Mouse (Mus musculus) embryo, embryonic 9.5 days (tissue): ENCODE results near the gene Olfr998.
"Not testable (repeated sequence)": the region's sequence is repeated elsewhere in the genome, so short reads cannot be mapped to it uniquely, and the experiment has no call there.

Source experiments
- DNase-seq: peaks from one replicate; pipeline ENCODE4 v3.0.0-alpha.2; 2017; ENCODE audit errors: extremely low spot score

The Olfr998 gene

GRCm38 (mm10) chr2:85588648-85589047 is at the start of gene Olfr998:
Gene Olfr998 (plus strand): TSS chr2:85588948.
- not testable (repeated sequence) for DNase-seq

GRCm38 (mm10) chr2:85554806-85555205 is 33.9 kb upstream of the Olfr998 start:
- no peak for DNase-seq

GRCm38 (mm10) chr2:85560226-85560625 is 28.5 kb upstream of the Olfr998 start:
- DNase-seq, result no peak

- DNase-seq, result peak; percentile 34
Measured at GRCm38 (mm10) chr2:85561187-85561586, 27.6 kb upstream of the Olfr998 start.

- DNase-seq, result no peak
Measured at GRCm38 (mm10) chr2:85578915-85579314, 9.8 kb upstream of the Olfr998 start, which contains the start of gene Olfr996. Gene Olfr996 (plus strand): TSS chr2:85579215.

GRCm38 (mm10) chr2:85611803-85612202 is 23.1 kb downstream of the Olfr998 start, which contains the start of gene Olfr1000:
Gene Olfr1000 (minus strand): TSS chr2:85611903.
- DNase-seq, result no peak
